Comparison of ENCODE assay signal across 31 mouse cellular contexts in genomic region chr7:72269994-72270393, GRCm38 (mm10). TPM values are rescaled to one million over a fixed set of nuclear protein-coding genes. Genes with fewer than 3 reads are reported as not detected.
DNase-seq lines count a peak whose midpoint lies in the region; ATAC-seq and TF ChIP-seq lines count a peak whose summit lies in the region.
"Had no signal": no experiment of that assay in that cellular context is flagged by ENCODE, and none has a peak within 500 bp of the region (broad histone marks: within the 10 kb centered on the region; RNA-seq: fewer than 3 reads in every experiment).

No protein-coding gene starts in this region.

- intact Hi-C loops in left cerebral cortex, adult 2 months (cut with DNase I) = no loop called here

- DNase-seq in CD4-positive, CD25-positive, alpha-beta regulatory T cell, adult 2 months (ENCODE audit: low read depth, low spot score) = peak; percentile 45
- peak; percentile 64 for DNase-seq in T-cell, adult 2 months (ENCODE audit: low spot score)
- peak; percentile 63 to 75 for DNase-seq in natural killer cell, adult 2 months (ENCODE audit: low spot score in 2 of 2)
- no peak for DNase-seq in c-Kit-positive CD71-positive TER-119-positive erythroid progenitor cells, embryonic 14.5 days (ENCODE audit: low spot score)
- DNase-seq in lung, postnatal 25 days (ENCODE audit: low spot score) = no peak
- no peak for DNase-seq in embryo, embryonic 10 days (ENCODE audit: low spot score)
- DNase-seq in left cerebral cortex, adult 2 months (ENCODE audit: extremely low spot score in 1 of 2, low spot score in 2 of 2) = no peak
- DNase-seq: adrenal gland, postnatal 10 days; cerebellum, adult 11 months; cerebellum, adult 9-11 months; gastrocnemius, postnatal 14 days; heart, adult 2 months; heart, postnatal 4 days; kidney, adult 11 months; kidney, postnatal 36 days; layer of hippocampus, postnatal 36 days; liver, embryonic 13.5 days; lung, adult 18-20 months; right cerebral cortex, adult 18-20 months; right cerebral cortex, postnatal 4 days had no signal

- TF ChIP-seq CTCF in left cerebral cortex, adult 2 months (IDR thresholded peaks at IDR 0.05) = no peak

- H3K4me3 ChIP-seq in left cerebral cortex, adult 2 months = no peak overlapping the region
- H3K4me3 ChIP-seq: erythroblast, embryonic 14.5 days; forebrain, embryonic 12.5 days; heart, adult 2 months; heart, embryonic 12.5 days; hindbrain, embryonic 13.5 days; limb, embryonic 10.5 days; limb, embryonic 15.5 days; liver, embryonic 13.5 days; myocyte; stomach, embryonic 15.5 days had no signal

- ATAC-seq in inflammation-experienced regulatory T-cells, adult 6 months = peak; percentile 94
- ATAC-seq: lung, postnatal 0 days; midbrain, embryonic 16.5 days had no signal

- no peak overlapping the region for H3K27ac ChIP-seq in left cerebral cortex, adult 2 months
- H3K27ac ChIP-seq: forebrain, embryonic 12.5 days; heart, adult 2 months; hindbrain, embryonic 13.5 days; limb, embryonic 10.5 days; limb, embryonic 15.5 days; liver, embryonic 13.5 days; stomach, embryonic 15.5 days had no signal

RNA-seq across cellular contexts. Expression of gene Mctp2, which starts 36.4 kb away (rescaled TPM):
- polyA plus RNA-seq in inflammation-experienced regulatory T-cells, adult 6 months (2017; shearing (Covaris generic)) = 1 to 10 TPM; 3.2 to 7.3 (median 5.4) TPM
- total RNA-seq in left cerebral cortex, adult 2 months (2021) = 1 to 10 TPM; 1.5 to 2.2 TPM
- polyA plus RNA-seq: erythroblast, embryonic 14.5 days had no signal

Comparison
In these comparisons a context has a peak if more than half of its experiments do, and no peak if none do; other contexts are left out.
1. DNase-seq: peak in CD4-positive, CD25-positive, alpha-beta regulatory T cell, adult 2 months (single experiment), T-cell, adult 2 months (single experiment) and natural killer cell, adult 2 months (2 of 2); none in c-Kit-positive CD71-positive TER-119-positive erythroid progenitor cells, embryonic 14.5 days (single experiment), lung, postnatal 25 days (single experiment), embryo, embryonic 10 days (single experiment) and left cerebral cortex, adult 2 months (0 of 2).